Mouse (Mus musculus): Measurements from ENCODE around the gene Cdk19.
A peak's percentile ranks its signal among the peaks of the same experiment; 100 is the strongest.
"Not testable (repeated sequence)": the region's sequence is repeated elsewhere in the genome, so short reads cannot be mapped to it uniquely, and the experiment has no call there.

The Cdk19 gene

GRCm38 (mm10) chr10:40393447-40394143 is 54.2 kb downstream of the Cdk19 start:
- DNase-seq (ENCODE audit: inconsistent ontology term), result no peak

GRCm38 (mm10) chr10:40398842-40399241 is 59.5 kb downstream of the Cdk19 start:
- DNase-seq (ENCODE audit: inconsistent ontology term), result no peak

GRCm38 (mm10) chr10:40399328-40399727 is 60.0 kb downstream of the Cdk19 start:
- DNase-seq (ENCODE audit: inconsistent ontology term), result no peak

GRCm38 (mm10) chr10:40400293-40400692 is 60.9 kb downstream of the Cdk19 start:
- DNase-seq (ENCODE audit: inconsistent ontology term), result no peak

DNA sequence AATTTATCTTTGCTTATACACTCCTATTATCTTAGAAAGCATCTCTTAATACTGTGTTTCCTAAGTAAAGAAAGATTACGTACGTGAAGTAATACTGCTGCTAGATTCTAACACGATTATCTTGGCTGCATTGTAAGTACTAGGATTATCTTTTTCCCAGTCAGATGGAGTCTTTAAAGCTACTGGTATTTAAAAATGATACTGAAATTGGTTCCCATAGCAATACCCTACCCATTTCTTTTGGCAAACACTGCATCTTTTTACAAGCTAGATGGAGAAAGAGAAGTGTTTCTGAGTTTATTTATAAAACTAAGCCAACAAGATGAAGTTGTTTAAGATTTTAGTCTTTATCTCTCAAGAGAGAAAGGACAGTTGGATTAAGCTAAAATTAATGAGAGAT is 67.3 kb downstream of the Cdk19 start:
- DNase-seq (ENCODE audit: inconsistent ontology term), result no peak

DNA sequence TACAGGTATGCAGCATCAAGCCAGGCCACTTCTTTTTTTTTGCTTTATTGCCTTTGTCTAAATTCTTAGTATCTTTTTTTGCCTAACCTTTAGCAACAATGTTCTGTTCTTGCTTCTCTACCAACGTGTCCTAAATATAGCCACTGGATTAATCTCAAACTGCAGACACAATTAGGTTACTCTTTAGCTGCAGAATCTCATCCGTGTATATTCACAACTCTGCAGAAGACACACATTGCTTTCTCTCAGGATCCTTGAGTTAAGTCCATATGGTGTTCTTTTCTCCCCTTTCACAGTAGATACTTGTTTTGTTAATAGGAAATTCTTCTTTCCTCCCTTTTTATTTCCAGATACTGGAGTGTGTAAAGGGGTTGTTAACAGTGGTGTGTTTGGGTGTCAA is 70.0 kb downstream of the Cdk19 start:
- DNase-seq (ENCODE audit: inconsistent ontology term), result no peak

GRCm38 (mm10) chr10:40411370-40411769 is 72.0 kb downstream of the Cdk19 start:
- DNase-seq (ENCODE audit: inconsistent ontology term), result no peak

- DNase-seq (ENCODE audit: inconsistent ontology term), result peak; percentile 76
These were observed 77.6 kb downstream of the Cdk19 start for GRCm38 (mm10) chr10:40416944-40417343.

DNA sequence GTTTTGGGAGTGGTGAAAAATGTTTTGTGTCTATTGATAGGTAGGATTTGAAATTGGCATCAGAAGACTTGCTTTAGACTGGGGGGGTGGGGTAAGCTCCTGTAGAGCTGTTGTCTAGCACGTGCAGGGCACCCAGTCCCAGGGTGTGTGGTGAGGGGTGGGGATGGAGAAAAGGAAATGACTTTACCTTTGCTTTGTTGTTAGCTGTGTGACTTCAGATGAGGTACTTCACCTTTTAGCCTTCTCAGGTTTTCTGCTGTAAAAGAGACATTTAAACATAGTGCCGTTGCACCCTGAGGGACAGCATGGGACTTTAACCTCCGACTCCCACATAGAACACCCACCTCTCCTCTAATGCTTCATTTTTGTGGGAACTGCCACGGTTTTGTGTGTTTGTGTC is 80.5 kb downstream of the Cdk19 start:
- no peak for DNase-seq (ENCODE audit: inconsistent ontology term)

- no peak for DNase-seq (ENCODE audit: inconsistent ontology term)
These were observed 81.3 kb downstream of the Cdk19 start for GRCm38 (mm10) chr10:40420703-40421102.

- DNase-seq (ENCODE audit: inconsistent ontology term), result no peak
These were observed 82.4 kb downstream of the Cdk19 start for GRCm38 (mm10) chr10:40421724-40422123.

DNA sequence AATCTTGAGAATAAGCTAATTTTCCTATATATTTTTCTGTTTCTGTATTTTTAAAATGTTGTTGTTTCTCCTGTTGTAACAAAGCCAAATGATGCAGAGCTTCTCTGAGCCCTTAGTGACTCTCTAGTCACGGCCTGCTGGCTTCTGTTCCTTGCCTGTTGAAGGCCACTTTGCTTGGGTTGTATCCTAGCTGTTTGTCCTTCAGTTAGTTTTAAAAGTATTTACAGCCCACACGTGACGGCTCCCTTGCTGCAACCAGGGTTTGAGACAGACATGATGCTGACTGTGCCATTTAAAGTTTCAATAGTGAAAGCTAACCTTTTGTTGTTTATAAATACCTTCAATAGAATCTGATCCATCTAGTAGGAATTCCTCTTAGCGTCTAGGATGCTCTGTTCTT is 83.3 kb downstream of the Cdk19 start:
- DNase-seq (ENCODE audit: inconsistent ontology term), result no peak

DNA sequence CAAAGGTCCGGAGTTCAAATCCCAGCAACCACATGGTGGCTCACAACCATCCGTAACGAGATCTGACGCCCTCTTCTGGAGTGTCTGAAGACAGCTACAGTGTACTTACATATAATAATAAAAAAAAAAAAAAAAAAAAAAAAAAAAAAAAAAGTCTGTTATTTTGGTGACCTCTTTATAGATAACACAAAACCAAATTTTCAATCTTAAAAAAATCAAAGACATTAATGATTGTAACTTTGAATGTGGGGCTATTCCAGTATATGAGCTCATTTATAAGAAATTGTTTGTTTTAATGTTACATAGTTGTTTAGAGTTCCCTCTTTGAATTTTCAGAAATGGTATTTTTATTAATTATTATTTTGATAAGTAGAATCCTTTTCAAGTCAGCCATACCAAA is 85.1 kb downstream of the Cdk19 start:
- DNase-seq (ENCODE audit: inconsistent ontology term), result not testable (repeated sequence)

DNA sequence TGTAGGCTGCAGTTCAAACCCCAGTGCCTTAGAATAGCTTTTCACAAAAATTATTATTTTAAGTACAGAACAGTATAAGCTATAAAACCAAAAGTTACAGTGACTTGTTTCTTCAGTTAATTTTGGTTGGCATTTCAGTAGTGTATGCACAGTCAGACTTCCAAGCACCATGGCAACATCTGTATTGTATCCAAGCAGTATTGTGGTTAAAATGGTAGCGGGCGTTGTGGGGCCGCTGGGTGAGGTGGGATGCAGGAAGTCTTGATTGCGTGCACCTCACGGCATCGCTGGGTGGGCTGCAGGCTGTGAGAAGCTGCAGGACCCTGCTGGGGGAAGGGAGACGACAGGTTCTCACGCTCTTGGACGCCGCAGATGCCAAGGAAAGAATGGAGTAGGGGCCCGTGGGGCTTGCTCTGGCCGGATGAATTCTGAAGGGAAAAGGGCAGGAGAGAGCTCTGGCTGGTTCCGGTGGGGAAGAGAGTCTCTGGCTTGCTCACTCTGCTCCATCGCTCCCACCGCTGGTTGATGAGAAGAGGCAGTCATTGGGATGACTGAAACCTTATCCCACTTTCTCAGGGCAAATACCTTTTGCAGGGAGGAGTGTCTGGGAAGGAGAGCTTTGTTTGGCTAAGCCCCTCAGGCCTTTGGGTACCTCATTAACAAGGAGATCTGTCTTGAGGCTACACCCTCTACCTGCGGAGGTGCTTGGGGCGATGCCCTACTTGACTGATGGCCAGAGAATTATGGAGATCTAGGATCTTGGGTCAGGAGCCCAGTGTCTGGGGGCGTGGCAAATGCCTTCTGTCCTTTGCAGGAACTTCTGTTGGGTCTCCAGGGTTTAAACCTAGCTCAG is 86.1 kb downstream of the Cdk19 start:
- no peak for DNase-seq (ENCODE audit: inconsistent ontology term)

DNA sequence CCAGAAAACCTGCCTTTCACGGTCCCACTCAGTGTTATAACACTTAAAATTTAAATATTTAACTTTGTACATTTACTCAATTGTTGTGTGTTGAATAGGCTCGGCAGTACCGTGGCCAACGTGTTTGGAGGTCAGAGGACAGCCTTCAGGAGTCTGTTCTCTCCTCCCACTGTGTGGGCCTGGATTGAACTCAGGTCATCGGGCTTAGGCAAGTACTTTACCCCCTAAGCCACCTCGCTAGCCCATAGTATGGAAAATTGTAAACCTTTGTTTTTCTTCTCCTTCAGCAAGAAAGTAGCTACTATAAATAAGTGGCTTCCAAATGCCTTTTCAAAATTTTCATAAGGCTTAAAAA is 86.7 kb downstream of the Cdk19 start:
- DNase-seq (ENCODE audit: inconsistent ontology term), result no peak

DNA sequence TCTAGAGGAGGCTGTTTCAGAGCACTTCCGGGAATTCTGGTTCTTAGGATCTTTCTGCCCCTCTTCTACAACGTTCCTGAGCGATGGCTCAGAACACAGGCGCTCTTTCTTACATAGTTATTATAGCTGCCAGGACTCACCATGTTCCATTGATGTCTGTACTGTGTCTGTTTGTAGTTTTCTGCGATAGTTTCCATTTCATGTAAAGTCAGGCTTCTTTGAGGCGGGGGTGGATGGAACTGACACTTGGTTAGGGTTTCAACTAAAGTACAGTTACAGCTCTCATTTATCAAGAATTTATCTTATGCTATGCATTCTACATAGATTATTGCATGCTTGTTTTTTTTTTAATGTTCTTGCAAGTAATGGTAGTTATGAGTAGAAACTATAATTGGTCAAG is 89.3 kb downstream of the Cdk19 start:
- no peak for DNase-seq (ENCODE audit: inconsistent ontology term)

DNA sequence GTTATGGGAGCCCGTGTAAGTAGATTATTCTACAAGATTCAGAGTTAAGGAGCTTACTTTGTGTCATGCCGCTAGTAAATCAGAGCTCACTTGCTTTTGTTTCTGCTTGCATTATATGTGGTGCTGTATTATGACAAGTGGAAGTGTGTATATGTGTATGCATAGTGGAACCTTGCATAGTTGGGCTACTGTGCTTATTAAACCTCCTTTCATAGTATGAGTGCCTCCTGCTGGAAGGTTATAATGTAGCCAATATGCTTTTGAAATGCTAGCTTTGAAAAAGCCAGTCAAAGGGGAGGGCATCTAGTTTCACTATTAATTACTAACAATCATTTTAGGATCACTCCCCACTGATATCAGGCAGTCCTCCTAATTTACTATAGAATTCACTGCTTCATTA is 89.7 kb downstream of the Cdk19 start:
- DNase-seq (ENCODE audit: inconsistent ontology term), result no peak

- no peak for DNase-seq (ENCODE audit: inconsistent ontology term)
These were observed 90.8 kb downstream of the Cdk19 start for GRCm38 (mm10) chr10:40430209-40430608.

DNA sequence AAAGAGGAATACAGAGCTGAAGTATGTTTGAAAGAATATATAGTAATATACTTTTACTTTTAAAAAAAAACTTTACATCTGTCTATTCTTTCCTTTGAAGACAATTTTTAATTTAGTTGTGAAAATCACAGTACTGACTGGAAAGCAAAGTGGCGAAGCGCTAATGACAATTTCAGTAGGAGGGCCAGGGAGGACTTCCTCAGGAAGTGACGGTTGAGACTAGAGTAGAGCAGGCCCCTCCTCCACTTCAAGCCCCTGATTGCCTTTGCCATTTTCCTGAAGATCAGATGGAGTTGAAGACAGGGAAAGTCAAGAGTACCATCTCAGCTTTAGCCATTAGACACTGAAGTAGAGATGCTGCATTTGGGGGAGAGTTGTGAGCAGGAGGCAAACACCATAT is 92.6 kb downstream of the Cdk19 start:
- DNase-seq (ENCODE audit: inconsistent ontology term), result no peak

DNA sequence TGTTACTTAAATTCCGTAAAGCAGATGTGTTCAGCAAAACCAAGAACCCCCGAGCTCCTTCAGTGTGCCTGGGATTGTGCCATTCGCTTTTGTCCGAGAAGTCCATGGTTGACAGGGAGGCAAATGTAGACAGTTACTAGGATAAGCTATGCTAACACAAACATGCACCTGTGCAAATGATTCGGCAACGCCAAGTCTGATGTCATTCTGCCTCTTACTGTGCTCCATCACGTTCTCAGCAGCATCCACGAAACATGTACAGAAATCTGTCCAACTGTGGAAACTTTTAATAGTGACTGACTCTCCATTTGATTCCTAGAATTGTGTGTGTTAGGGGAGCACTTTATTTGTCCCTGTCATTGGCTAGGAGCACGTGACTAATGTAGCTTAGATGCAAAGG is 93.0 kb downstream of the Cdk19 start:
- DNase-seq (ENCODE audit: inconsistent ontology term), result no peak

- no peak for DNase-seq (ENCODE audit: inconsistent ontology term)
These were observed 96.0 kb downstream of the Cdk19 start for GRCm38 (mm10) chr10:40435402-40435801.

DNA sequence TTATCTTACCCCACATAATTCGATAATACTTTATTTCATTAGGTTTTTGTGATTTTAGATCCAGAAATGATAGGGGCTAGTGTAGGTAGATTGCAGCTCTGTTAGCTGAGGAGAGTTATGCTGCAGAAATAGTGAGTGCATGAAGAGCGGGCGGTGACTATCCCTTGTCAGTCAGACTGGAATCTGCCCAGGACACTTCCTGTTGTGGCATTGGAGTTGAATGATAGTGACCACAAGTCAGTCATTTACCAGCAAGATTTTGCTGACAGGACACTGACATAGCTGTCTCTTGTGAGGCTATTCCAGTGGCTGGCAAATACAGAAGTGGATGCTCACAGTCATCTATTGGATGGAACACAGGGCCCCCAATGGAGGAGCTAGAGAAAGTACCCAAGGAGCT is 97.8 kb downstream of the Cdk19 start:
- no peak for DNase-seq (ENCODE audit: inconsistent ontology term)

GRCm38 (mm10) chr10:40440740-40441139 is 101.4 kb downstream of the Cdk19 start:
- DNase-seq (ENCODE audit: inconsistent ontology term), result no peak
